Mouse (Mus musculus) megakaryocyte-erythroid progenitor cell, adult 5 weeks (primary cell): ENCODE measurements around the gene Rpl13a. TPM values are rescaled to one million over a fixed set of nuclear protein-coding genes. Genes with fewer than 3 reads are reported as not detected.

Experiments used
- polyA plus RNA-seq: library from polyadenylated mRNA; stranded (reverse); fragments of >175 nt; gene quantifications from 2 replicates; pipeline ENCODE4 v1.2.3, GENCODE M21; 2012

The Rpl13a gene
- 4,327 and 5,290 TPM in 2 replicates for polyA plus RNA-seq

GRCm38 (mm10) chr7:45128624-45129246 is at the start of gene Rpl13a:
Gene Rpl13a, minus strand, starts transcription at chr7:45128761.

GRCm38 (mm10) chr7:45163735-45164490 is 35.4 kb upstream of the Rpl13a start, which contains the start of gene Slc17a7:
Gene Slc17a7, plus strand, starts transcription at chr7:45163949.

GRCm38 (mm10) chr7:45154096-45154992 is 25.8 kb upstream of the Rpl13a start, which contains the start of the genes Pih1d1 and Aldh16a1:
Gene Pih1d1, plus strand, starts transcription at chr7:45154303.
Gene Aldh16a1, minus strand, starts transcription at chr7:45154584.

GRCm38 (mm10) chr7:45135993-45136567 is 7.5 kb upstream of the Rpl13a start, which contains the start of the genes Gm45713 and Flt3l:
Gene Gm45713, minus strand, starts transcription at chr7:45136231.
Gene Flt3l, minus strand, starts transcription at chr7:45136432.

GRCm38 (mm10) chr7:45124224-45125143 is 4.1 kb downstream of the Rpl13a start, which contains the start of gene Rps11:
Gene Rps11, minus strand, starts transcription at chr7:45124439.

GRCm38 (mm10) chr7:45103652-45104180 is 24.8 kb downstream of the Rpl13a start, which contains the start of gene Fcgrt:
Gene Fcgrt, minus strand, starts transcription at chr7:45103851.

GRCm38 (mm10) chr7:45092048-45092447 is 36.5 kb downstream of the Rpl13a start, which contains the start of gene Rcn3:
Gene Rcn3, minus strand, starts transcription at chr7:45092221.

Other genes starting within 250 kb of the Rpl13a start
- gene Med25, start 236.0 kb downstream of the Rpl13a start, polyA plus RNA-seq, result 336 and 362 TPM in 2 replicates
- gene Fuz, start 232.7 kb downstream of the Rpl13a start, polyA plus RNA-seq, result 67.0 and 68.3 TPM in 2 replicates
- 121 TPM in 2 replicates for gene Ap2a1, start 199.3 kb downstream of the Rpl13a start, polyA plus RNA-seq
- gene Tsks, start 185.6 kb downstream of the Rpl13a start, polyA plus RNA-seq, result 0.04 and 0.15 TPM in 2 replicates
- gene Cpt1c, start 153.9 kb downstream of the Rpl13a start, polyA plus RNA-seq, result 1.3 and 2.1 TPM in 2 replicates
- 133 and 160 TPM in 2 replicates for gene Prmt1, start 142.2 kb downstream of the Rpl13a start, polyA plus RNA-seq
- gene Irf3, start 131.1 kb downstream of the Rpl13a start, polyA plus RNA-seq, result 112 and 119 TPM in 2 replicates
- 131 and 163 TPM in 2 replicates for gene Bcl2l12, start 130.0 kb downstream of the Rpl13a start, polyA plus RNA-seq
- 185 and 198 TPM in 2 replicates for gene Scaf1, start 112.4 kb downstream of the Rpl13a start, polyA plus RNA-seq
- gene Rras, start 110.8 kb downstream of the Rpl13a start, polyA plus RNA-seq, result 4.0 TPM in 2 replicates
- 95.4 and 117 TPM in 2 replicates for gene Prr12, start 75.9 kb downstream of the Rpl13a start, polyA plus RNA-seq
- gene Nosip, start 66.3 kb downstream of the Rpl13a start, polyA plus RNA-seq, result 144 and 165 TPM in 2 replicates
- gene Prrg2, start 66.1 kb downstream of the Rpl13a start, polyA plus RNA-seq, result 38.8 and 40.5 TPM in 2 replicates
- gene Rcn3, start 36.5 kb downstream of the Rpl13a start, polyA plus RNA-seq, result 36.5 and 65.0 TPM in 2 replicates
- gene Fcgrt, start 24.9 kb downstream of the Rpl13a start, polyA plus RNA-seq, result 7.5 and 10.0 TPM in 2 replicates
- gene Rps11, start 4.3 kb downstream of the Rpl13a start, polyA plus RNA-seq, result 210 and 224 TPM in 2 replicates
- gene Gm45713, start 7.5 kb upstream of the Rpl13a start, polyA plus RNA-seq, result 0.12 and 0.16 TPM in 2 replicates
- gene Flt3l, start 7.7 kb upstream of the Rpl13a start, polyA plus RNA-seq, result 15.4 and 21.4 TPM in 2 replicates
- 67.8 and 81.0 TPM in 2 replicates for gene Pih1d1, start 25.5 kb upstream of the Rpl13a start, polyA plus RNA-seq
- 162 and 165 TPM in 2 replicates for gene Aldh16a1, start 25.8 kb upstream of the Rpl13a start, polyA plus RNA-seq
- 0.11 and 0.15 TPM in 2 replicates for gene Slc17a7, start 35.2 kb upstream of the Rpl13a start, polyA plus RNA-seq
- gene Gfy, start 50.8 kb upstream of the Rpl13a start, polyA plus RNA-seq, result 0.16 and 0.29 TPM in 2 replicates
- not detected in 2 replicates for gene Pth2, start 52.2 kb upstream of the Rpl13a start, polyA plus RNA-seq
- 0.56 and 1.3 TPM in 2 replicates for gene Ccdc155, start 76.1 kb upstream of the Rpl13a start, polyA plus RNA-seq
- 14.7 and 21.4 TPM in 2 replicates for gene Dkkl1, start 83.4 kb upstream of the Rpl13a start, polyA plus RNA-seq
- 0.82 and 2.2 TPM in 2 replicates for gene Tead2, start 87.0 kb upstream of the Rpl13a start, polyA plus RNA-seq
- gene Cd37, start 110.4 kb upstream of the Rpl13a start, polyA plus RNA-seq, result 173 and 185 TPM in 2 replicates
- gene Slc6a16, start 112.3 kb upstream of the Rpl13a start, polyA plus RNA-seq, result not detected in 2 replicates
- gene Slc6a21, start 148.8 kb upstream of the Rpl13a start, polyA plus RNA-seq, result 0.09 TPM in 1 of 2 replicates, not detected in the other
- 3.3 and 5.4 TPM in 2 replicates for gene Trpm4, start 205.0 kb upstream of the Rpl13a start, polyA plus RNA-seq
- not detected in 2 replicates for gene Hrc, start 206.5 kb upstream of the Rpl13a start, polyA plus RNA-seq
- gene Ppfia3, start 238.3 kb upstream of the Rpl13a start, polyA plus RNA-seq, result 0.56 TPM in 2 replicates
- 2.3 and 2.6 TPM in 2 replicates for gene Lin7b, start 241.8 kb upstream of the Rpl13a start, polyA plus RNA-seq